Mouse (Mus musculus) brain, adult 10 weeks (tissue): ENCODE measurements around the gene Sco2. TPM values are rescaled to one million over a fixed set of nuclear protein-coding genes. Genes with fewer than 3 reads are reported as not detected.

Experiments
- polyA plus RNA-seq: library from polyadenylated mRNA; stranded (reverse); fragments of 350-450 nt; fragmentation: Illumina TruSeq; extraction: RNeasy Lipid Tissue Mini Kit (QIAGEN cat#74804); gene quantifications from one replicate; pipeline ENCODE4 v1.2.3, GENCODE M21; 2015; ENCODE audit warnings: low read depth, low replicate concordance

Gene Sco2
- polyA plus RNA-seq, result 29.7 TPM

GRCm38 (mm10) chr15:89373762-89374248, at the start of gene Sco2:
Sco2 (minus strand) TSS chr15:89373846.

GRCm38 (mm10) chr15:89410118-89410517, 36.5 kb upstream of the Sco2 start, which contains the start of gene Syce3:
Syce3 (minus strand) TSS chr15:89410503.

DNA sequence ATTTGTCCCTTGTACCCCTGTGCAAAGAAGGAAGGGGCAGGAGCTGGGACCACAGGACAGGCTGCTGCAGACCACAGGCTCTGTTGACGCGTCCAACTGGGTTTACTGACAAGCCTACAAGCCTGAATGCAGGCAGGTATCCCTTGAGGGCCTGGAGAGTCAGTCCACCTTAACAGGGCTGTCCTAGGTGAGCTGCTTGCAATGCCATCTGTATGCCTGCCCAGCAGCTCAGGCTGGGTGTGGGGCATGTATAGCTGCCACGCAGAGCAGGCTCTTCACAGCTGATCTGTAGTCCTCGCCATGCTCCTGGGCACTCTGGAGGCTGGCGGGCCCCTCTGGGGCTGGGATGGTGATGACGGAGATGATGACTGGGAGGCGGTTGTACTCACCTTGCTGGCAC, 11.0 kb upstream of the Sco2 start, which contains the start of gene Klhdc7b:
TSS of gene Klhdc7b (plus strand) at position 301 of the 400 bp plus-strand sequence.

DNA sequence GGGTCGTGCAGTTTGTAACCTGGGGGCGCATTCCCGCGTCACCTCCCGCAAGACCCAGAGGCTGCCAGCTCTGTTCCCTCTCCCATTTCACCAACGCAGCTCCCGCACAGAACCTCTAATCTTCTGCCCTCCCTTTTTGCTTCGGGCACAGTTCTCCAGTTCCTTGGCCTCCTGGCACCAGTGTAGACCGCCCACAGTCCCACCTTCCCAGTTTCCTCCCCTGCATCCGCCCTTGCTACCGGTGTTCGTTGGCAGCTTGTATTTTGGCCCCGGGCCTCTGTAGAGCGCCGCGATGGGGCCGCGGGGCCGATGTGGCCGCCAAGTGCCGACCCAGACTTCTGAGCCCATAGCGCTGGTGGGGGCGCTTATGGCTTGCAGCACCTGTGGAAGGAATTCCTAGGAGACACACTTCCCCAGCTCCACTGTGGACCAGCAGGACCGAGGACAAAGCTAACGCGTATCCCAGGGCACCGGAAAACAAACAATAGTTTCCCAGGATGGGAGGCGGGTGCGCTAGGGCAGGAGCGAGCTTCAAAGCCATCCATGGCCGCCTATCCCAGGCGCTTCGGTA, 5.3 kb upstream of the Sco2 start, which contains the start of gene Odf3b:
TSS of gene Odf3b (minus strand) at position 452 of the 571 bp plus-strand sequence.

GRCm38 (mm10) chr15:89376957-89377356, 3.3 kb upstream of the Sco2 start, which contains the start of gene Tymp:
Tymp (minus strand) TSS chr15:89377039.

DNA sequence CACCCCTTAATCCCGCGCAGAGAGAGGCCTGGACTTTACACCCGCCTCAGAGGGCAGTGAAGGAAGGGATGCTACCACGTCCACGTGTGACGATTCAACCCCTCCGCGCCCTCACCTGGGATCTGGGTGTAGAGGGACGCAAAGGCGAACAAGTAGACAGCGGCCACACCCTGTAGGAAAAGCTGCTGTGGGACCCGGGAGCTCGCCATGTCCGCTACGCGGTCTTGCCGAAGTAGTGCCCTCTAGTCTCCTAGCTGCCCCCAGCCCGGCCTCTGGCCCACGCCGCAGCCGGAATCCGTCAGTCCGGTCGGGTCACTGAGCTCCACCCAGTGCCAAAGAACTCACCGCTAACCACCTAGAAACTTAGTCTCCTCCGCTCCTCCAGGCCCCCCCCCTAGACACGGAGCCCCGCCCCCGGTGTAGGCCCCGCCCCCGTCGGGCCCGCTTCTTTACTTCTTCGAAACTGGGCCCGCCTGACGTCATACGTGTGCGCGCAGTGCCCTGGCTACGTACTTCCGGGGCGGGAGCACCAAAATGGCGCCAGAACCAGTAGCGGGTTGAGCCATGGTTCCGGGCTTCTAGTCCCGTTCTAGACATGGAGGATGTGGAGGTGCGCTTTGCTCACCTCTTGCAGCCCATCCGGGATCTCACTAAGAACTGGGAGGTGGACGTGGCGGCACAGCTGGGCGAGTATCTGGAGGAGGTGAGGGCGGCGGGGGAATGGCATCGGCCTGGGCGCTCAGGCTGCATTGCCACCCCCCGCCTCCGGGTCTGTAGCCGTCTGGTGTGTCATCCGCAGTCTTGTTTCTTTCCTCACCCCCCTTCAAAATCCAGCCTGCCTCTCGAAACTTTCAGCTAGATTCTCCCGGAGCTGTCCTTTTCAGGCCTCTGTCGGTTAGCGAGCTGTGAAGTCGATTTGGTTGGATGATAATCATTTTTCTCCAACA, 18.1 kb downstream of the Sco2 start, which contains the start of the genes Lmf2 and Ncaph2:
TSS of gene Lmf2 (minus strand) at position 419 of the 947 bp plus-strand sequence.
TSS of gene Ncaph2 (plus strand) at position 479 of the 947 bp plus-strand sequence.

GRCm38 (mm10) chr15:89334271-89334670, 39.4 kb downstream of the Sco2 start, which contains the start of gene Miox:
Miox (plus strand) TSS chr15:89334398.

GRCm38 (mm10) chr15:89322670-89323522, 50.8 kb downstream of the Sco2 start, which contains the start of gene Adm2:
Adm2 (plus strand) TSS chr15:89322720.

Other genes starting within 250 kb of the Sco2 start
- gene Hdac10, start 245.1 kb downstream of the Sco2 start, polyA plus RNA-seq, result 12.4 TPM
- gene Mapk12, start 233.1 kb downstream of the Sco2 start, polyA plus RNA-seq, result 12.5 TPM
- gene Mapk11, start 224.2 kb downstream of the Sco2 start, polyA plus RNA-seq, result 51.9 TPM
- gene Plxnb2, start 193.1 kb downstream of the Sco2 start, polyA plus RNA-seq, result 36.2 TPM
- gene Dennd6b, start 177.3 kb downstream of the Sco2 start, polyA plus RNA-seq, result 51.1 TPM
- gene Ppp6r2, start 162.3 kb downstream of the Sco2 start, polyA plus RNA-seq, result 78.9 TPM
- gene Sbf1, start 58.5 kb downstream of the Sco2 start, polyA plus RNA-seq, result 124 TPM
- gene Adm2, start 51.1 kb downstream of the Sco2 start, polyA plus RNA-seq, result not detected
- not detected for gene Miox, start 39.4 kb downstream of the Sco2 start, polyA plus RNA-seq
- 11.3 TPM for gene Lmf2, start 18.2 kb downstream of the Sco2 start, polyA plus RNA-seq
- 80.4 TPM for gene Ncaph2, start 18.1 kb downstream of the Sco2 start, polyA plus RNA-seq
- gene Tymp, start 3.2 kb upstream of the Sco2 start, polyA plus RNA-seq, result 1.7 TPM
- 5.0 TPM for gene Odf3b, start 5.4 kb upstream of the Sco2 start, polyA plus RNA-seq
- 0.46 TPM for gene Klhdc7b, start 11.1 kb upstream of the Sco2 start, polyA plus RNA-seq
- gene Syce3, start 36.7 kb upstream of the Sco2 start, polyA plus RNA-seq, result not detected
- gene Cpt1b, start 52.0 kb upstream of the Sco2 start, polyA plus RNA-seq, result 1.5 TPM
- gene C730034F03Rik, start 55.7 kb upstream of the Sco2 start, polyA plus RNA-seq, result 3.3 TPM
- not detected for gene Gm44502, start 55.9 kb upstream of the Sco2 start, polyA plus RNA-seq
- 58.1 TPM for gene Chkb, start 56.1 kb upstream of the Sco2 start, polyA plus RNA-seq
- 128 TPM for gene Mapk8ip2, start 80.1 kb upstream of the Sco2 start, polyA plus RNA-seq
- 28.4 TPM for gene Arsa, start 103.6 kb upstream of the Sco2 start, polyA plus RNA-seq
- gene Shank3, start 125.8 kb upstream of the Sco2 start, polyA plus RNA-seq, result 87.4 TPM
- gene Acr, start 194.5 kb upstream of the Sco2 start, polyA plus RNA-seq, result 1.0 TPM
- gene Rabl2, start 218.1 kb upstream of the Sco2 start, polyA plus RNA-seq, result 51.8 TPM